Mouse (Mus musculus) neural tube, postnatal 0 days (tissue): ENCODE data around the gene 4921530L21Rik. TPM values are rescaled to one million over a fixed set of nuclear protein-coding genes. Genes with fewer than 3 reads are reported as not detected.

Experiments used
- polyA plus RNA-seq: library from polyadenylated mRNA; unstranded; fragments of >200 nt; fragmentation: Nextera tagmentation; extraction: Ambion mirVana; gene quantifications from 2 replicates; pipeline ENCODE4 v1.2.1, GENCODE M21; 2015

Gene 4921530L21Rik
- not detected in 2 replicates for polyA plus RNA-seq

GRCm38 (mm10) chr14:95880954-95881353, at the start of gene 4921530L21Rik:
Gene 4921530L21Rik, plus strand, starts transcription at chr14:95881254.

